Mouse (Mus musculus) MEL (cell line): Measurements from ENCODE around the gene Rac1.

ENCODE experiments used
- USF1 ChIP-seq: IDR thresholded peaks from 2 replicates; pipeline ENCODE4 v1.6.1; 2014; ENCODE audit warnings: low read depth, mild to moderate bottlenecking, inconsistent platforms, low read length, improper control_type of control experiment, moderate library complexity
- ZMIZ1 ChIP-seq: IDR thresholded peaks from 2 replicates; pipeline ENCODE4 v1.6.1; 2012; ENCODE audit warnings: low read depth, mild to moderate bottlenecking, inconsistent platforms, low read length, improper control_type of control experiment, moderate library complexity

- TF ChIP-seq USF1 = no peak
- no peak for TF ChIP-seq ZMIZ1
These were observed 28.1 kb downstream of the Rac1 start for GRCm38 (mm10) chr5:143499686-143500085.
